Mouse (Mus musculus) heart, embryonic 16.5 days (tissue): ENCODE data around the gene Ccdc59. TPM values are rescaled to one million over a fixed set of nuclear protein-coding genes. Genes with fewer than 3 reads are reported as not detected.
A peak's percentile ranks its signal among the peaks of the same experiment; 100 is the strongest.

Experiments used
- ATAC-seq: fragments of 200-750 bp; cut with Nextera tagmentation; replicated peaks from 2 replicates; pipeline ENCODE4 v1.8.0; 2017; ENCODE audit warnings: moderate number of reproducible peaks; ENCODE audit not compliant: insufficient read depth, low FRiP score; ENCODE audit errors: extremely low read depth
- H3K27ac ChIP-seq: fragments of 300-500 bp; sonication (generic); 2 replicates; pipeline ENCODE4 v1.5.1; 2014; ENCODE audit warnings: mild to moderate bottlenecking, low read length, control low read depth, moderate library complexity
- H3K27me3 ChIP-seq: fragments of 300-500 bp; sonication (generic); 2 replicates; pipeline ENCODE4 v1.6.1; 2014; ENCODE audit warnings: low read length, mixed read lengths; ENCODE audit not compliant: control insufficient read depth, insufficient read depth
- H3K36me3 ChIP-seq: fragments of 300-500 bp; sonication (generic); 2 replicates; pipeline ENCODE4 v1.6.1; 2014; ENCODE audit not compliant: control insufficient read depth, insufficient read depth
- H3K4me1 ChIP-seq: fragments of 300-500 bp; sonication (generic); 2 replicates; pipeline ENCODE4 v1.6.1; 2014; ENCODE audit warnings: low read length, mixed read lengths; ENCODE audit not compliant: control insufficient read depth, insufficient read depth
- H3K4me2 ChIP-seq: fragments of 300-500 bp; sonication (generic); 2 replicates; pipeline ENCODE4 v1.6.1; 2014; ENCODE audit warnings: low read depth, mild to moderate bottlenecking, control low read depth, low read length
- H3K4me3 ChIP-seq: fragments of 300-500 bp; sonication (generic); 2 replicates; pipeline ENCODE4 v1.5.1; 2014; ENCODE audit warnings: mild to moderate bottlenecking, control low read depth, low read length
- H3K9ac ChIP-seq: fragments of 300-500 bp; sonication (generic); 2 replicates; pipeline ENCODE4 v1.6.1; 2014; ENCODE audit warnings: low read length, control low read depth
- H3K9me3 ChIP-seq: fragments of 300-500 bp; sonication (generic); replicated peaks from 2 replicates; pipeline ENCODE4 v1.6.1; 2016; ENCODE audit warnings: low read length; ENCODE audit not compliant: control insufficient read depth
- WGBS: fragments of 180-500 bp; shearing (Covaris S2); extraction: QIAGEN DNeasy Blood & Tissue Kit; methylation state at CpG from one replicate; pipeline ENCODE4 v1.1.7; 2014; 5-methylcytosine and 5-hydroxymethylcytosine counted together
- polyA plus RNA-seq: library from polyadenylated mRNA; unstranded; fragments of >200 nt; fragmentation: Nextera tagmentation; extraction: Ambion mirVana; gene quantifications from 2 replicates; pipeline ENCODE4 v1.2.1, GENCODE M21; 2015

Ccdc59 gene
- polyA plus RNA-seq, 1 experiment from 2014 or later = 30.4 TPM

DNA sequence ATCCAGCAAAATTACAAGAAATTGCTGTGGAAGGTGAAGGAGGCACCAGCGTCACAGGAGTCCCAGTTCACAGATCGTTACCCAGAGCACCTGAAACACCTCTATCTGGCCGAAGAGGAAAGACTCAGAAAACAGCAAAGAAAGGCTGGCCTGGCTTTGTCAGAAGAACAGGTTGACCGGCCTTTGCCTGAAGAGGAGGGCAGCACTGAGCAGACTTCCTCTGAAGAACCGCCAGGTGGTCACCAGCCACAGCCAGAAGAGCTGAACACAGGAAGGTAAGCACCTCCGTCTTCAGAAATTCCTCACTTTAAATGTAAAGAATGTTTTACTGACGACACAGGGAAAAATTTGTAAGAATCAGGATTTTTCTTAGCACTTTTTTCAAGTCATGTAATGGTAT is 1.7 kb downstream of the Ccdc59 start:
- Histone ChIP-seq H3K27ac (no peak overlapping the region), H3K4me1 (peaks cover 4% of the 10 kb centered on the region), H3K9me3 (no peaks in the 10 kb centered on the region), H3K27me3 (no peaks in the 10 kb centered on the region), H3K4me3 (no peak overlapping the region), H3K4me2 (peak overlapping the region; percentile 96; the same call in 1 of the 2 replicates), H3K36me3 (peaks cover 33% of the 10 kb centered on the region), H3K9ac (no peak overlapping the region)
- no peak for ATAC-seq
- 84% methylated on average over 7 of the region's 7 CpGs for WGBS

DNA sequence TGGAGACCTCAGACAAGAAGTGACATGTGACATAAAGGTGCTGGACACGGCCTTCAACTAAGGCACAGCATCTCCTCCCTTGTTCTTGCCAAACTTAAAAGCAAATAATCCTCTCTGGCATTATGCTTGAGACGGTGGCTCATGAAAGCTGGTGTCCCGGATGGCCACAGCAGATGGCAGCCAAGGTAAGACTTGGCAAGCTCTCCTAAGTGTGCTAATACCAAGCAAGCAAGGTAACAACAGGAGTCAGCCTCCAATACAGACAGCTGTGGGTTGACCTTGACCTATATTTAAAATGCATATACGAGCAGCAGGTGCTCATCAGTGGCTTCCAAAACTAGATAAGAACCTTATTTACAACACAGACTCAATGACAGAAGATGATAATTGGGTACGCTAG is 9.4 kb downstream of the Ccdc59 start:
- Histone ChIP-seq H3K36me3 (peaks cover 20% of the 10 kb centered on the region), H3K4me3 (no peak overlapping the region), H3K4me2 (no peak overlapping the region), H3K27ac (no peak overlapping the region), H3K9me3 (no peaks in the 10 kb centered on the region), H3K9ac (no peak overlapping the region), H3K27me3 (no peaks in the 10 kb centered on the region), H3K4me1 (peaks cover 5% of the 10 kb centered on the region)
- WGBS = 83% methylated on average over 5 of the region's 5 CpGs
- no peak for ATAC-seq

DNA sequence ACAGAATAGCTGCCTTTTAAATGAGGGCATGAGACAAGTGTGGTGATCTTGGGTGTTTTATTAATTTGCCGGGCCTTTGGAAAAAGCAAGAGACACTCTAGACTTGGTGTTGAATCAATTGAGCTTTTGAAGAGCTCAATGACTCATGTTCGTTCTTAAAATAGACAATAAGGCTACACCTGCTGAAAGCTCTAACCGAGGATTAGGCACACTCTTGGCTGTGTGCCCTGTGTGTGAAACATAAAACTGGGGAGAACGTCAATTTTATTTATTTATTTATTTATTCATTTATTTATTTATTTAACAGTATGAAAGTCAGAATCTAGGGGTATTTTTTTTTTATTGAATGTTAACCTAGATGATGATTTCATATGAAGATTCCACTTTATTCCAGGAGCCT is 10.3 kb downstream of the Ccdc59 start:
- Histone ChIP-seq H3K9ac (no peak overlapping the region), H3K4me1 (peaks cover 5% of the 10 kb centered on the region), H3K4me2 (no peak overlapping the region), H3K4me3 (no peak overlapping the region), H3K27ac (no peak overlapping the region), H3K36me3 (peaks cover 15% of the 10 kb centered on the region), H3K9me3 (no peaks in the 10 kb centered on the region), H3K27me3 (no peaks in the 10 kb centered on the region)
- ATAC-seq = no peak
- 34% methylated on average over 4 of the region's 4 CpGs for WGBS

DNA sequence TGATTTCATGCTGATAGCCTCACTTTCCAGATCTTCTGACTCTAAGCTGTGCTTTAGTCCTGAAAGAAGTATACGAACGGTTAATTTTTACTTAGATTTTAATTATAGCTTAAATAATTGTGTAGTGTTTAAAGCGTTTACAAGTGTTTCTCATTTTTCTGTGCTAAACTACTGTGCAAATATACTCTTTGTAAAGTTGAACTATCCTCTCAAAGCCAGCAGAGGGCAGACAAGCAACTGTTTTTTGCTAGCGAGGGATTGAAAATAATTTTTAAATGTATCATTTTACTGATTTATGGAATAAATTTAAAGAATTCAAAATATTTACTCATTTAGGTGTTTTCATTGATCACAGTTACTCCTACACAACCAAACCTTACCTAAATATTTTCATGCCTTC is 26.4 kb downstream of the Ccdc59 start:
- no peak overlapping the region for H3K4me2 ChIP-seq
- H3K4me3 ChIP-seq = no peak overlapping the region
- H3K9me3 ChIP-seq = no peaks in the 10 kb centered on the region
- H3K27me3 ChIP-seq = no peaks in the 10 kb centered on the region
- no peaks in the 10 kb centered on the region for H3K36me3 ChIP-seq
- no peak overlapping the region for H3K27ac ChIP-seq
- no peak overlapping the region for H3K9ac ChIP-seq
- no peaks in the 10 kb centered on the region for H3K4me1 ChIP-seq
- 45% methylated on average over 4 of the region's 4 CpGs for WGBS
- no peak for ATAC-seq

Other genes starting within 250 kb of the Ccdc59 start
- 11.0 and 11.2 TPM in 2 replicates for gene Mettl25, start 313 bp downstream of the Ccdc59 start, polyA plus RNA-seq